Mouse (Mus musculus): ENCODE data around the gene Tmprss6. TPM values are rescaled to one million over a fixed set of nuclear protein-coding genes. Genes with fewer than 3 reads are reported as not detected.

Gene Tmprss6
- polyA plus RNA-seq, 1 experiment = 0.16 TPM

- peak in 1 of 2 experiments; percentile 92 for DNase-seq (ENCODE audit: extremely low spot score in 1 of 2, low spot score in 1 of 2)
These were observed 46.1 kb downstream of the Tmprss6 start for GRCm38 (mm10) chr15:78422046-78422956.

- DNase-seq (ENCODE audit: extremely low spot score in 1 of 2, low spot score in 1 of 2) = no peak
These were observed 48.0 kb downstream of the Tmprss6 start for GRCm38 (mm10) chr15:78420395-78420794.

- no peak for DNase-seq (ENCODE audit: extremely low spot score in 1 of 2, low spot score in 1 of 2)
These were observed 51.5 kb downstream of the Tmprss6 start for GRCm38 (mm10) chr15:78416937-78417336.

GRCm38 (mm10) chr15:78414157-78414556, 54.3 kb downstream of the Tmprss6 start:
- DNase-seq (ENCODE audit: extremely low spot score in 1 of 2, low spot score in 1 of 2) = no peak

- no peak for DNase-seq (ENCODE audit: extremely low spot score in 1 of 2, low spot score in 1 of 2)
These were observed 54.7 kb downstream of the Tmprss6 start for GRCm38 (mm10) chr15:78413719-78414117.

GRCm38 (mm10) chr15:78413083-78413718, 55.2 kb downstream of the Tmprss6 start:
- DNase-seq (ENCODE audit: extremely low spot score in 1 of 2, low spot score in 1 of 2) = no peak

- DNase-seq (ENCODE audit: extremely low spot score in 1 of 2, low spot score in 1 of 2) = no peak
These were observed 58.8 kb downstream of the Tmprss6 start for GRCm38 (mm10) chr15:78409570-78410052.

- peak; percentile 77 to 91 for DNase-seq (ENCODE audit: extremely low spot score in 1 of 2, low spot score in 1 of 2)
These were observed 62.0 kb downstream of the Tmprss6 start, which contains the start of gene Mpst for GRCm38 (mm10) chr15:78406293-78406934. TSS of gene Mpst (plus strand) at chr15:78406416.

- peak; percentile 87 to 92 for DNase-seq (ENCODE audit: extremely low spot score in 1 of 2, low spot score in 1 of 2)
These were observed 62.8 kb downstream of the Tmprss6 start, which contains the start of gene Tst for GRCm38 (mm10) chr15:78405517-78406211. TSS of gene Tst (minus strand) at chr15:78405907.

- no peak for DNase-seq (ENCODE audit: extremely low spot score in 1 of 2, low spot score in 1 of 2)
These were observed 63.3 kb downstream of the Tmprss6 start for GRCm38 (mm10) chr15:78405098-78405497.

- peak in 1 of 2 experiments; percentile 21 for DNase-seq (ENCODE audit: extremely low spot score in 1 of 2, low spot score in 1 of 2)
These were observed 64.5 kb downstream of the Tmprss6 start for GRCm38 (mm10) chr15:78403896-78404295.

- no peak for DNase-seq (ENCODE audit: extremely low spot score in 1 of 2, low spot score in 1 of 2)
These were observed 65.1 kb downstream of the Tmprss6 start for GRCm38 (mm10) chr15:78403301-78403741.

GRCm38 (mm10) chr15:78402423-78402822, 66.0 kb downstream of the Tmprss6 start:
- DNase-seq (ENCODE audit: extremely low spot score in 1 of 2, low spot score in 1 of 2) = no peak

- peak in 1 of 2 experiments; percentile 63 for DNase-seq (ENCODE audit: extremely low spot score in 1 of 2, low spot score in 1 of 2)
These were observed 66.5 kb downstream of the Tmprss6 start for GRCm38 (mm10) chr15:78401921-78402320.

- no peak for DNase-seq (ENCODE audit: extremely low spot score in 1 of 2, low spot score in 1 of 2)
These were observed 67.1 kb downstream of the Tmprss6 start for GRCm38 (mm10) chr15:78401345-78401744.

GRCm38 (mm10) chr15:78395478-78395962, 72.9 kb downstream of the Tmprss6 start, which contains the start of gene Tex33:
TSS of gene Tex33 (minus strand) at chr15:78395912.
- no peak for DNase-seq (ENCODE audit: extremely low spot score in 1 of 2, low spot score in 1 of 2)

- peak in 1 of 2 experiments; percentile 22 for DNase-seq (ENCODE audit: extremely low spot score in 1 of 2, low spot score in 1 of 2)
These were observed 77.6 kb downstream of the Tmprss6 start for GRCm38 (mm10) chr15:78390855-78391254.

Measured in frontal cortex, adult 2 months (tissue).